Mouse (Mus musculus): ENCODE measurements around the gene Kank1. TPM values are rescaled to one million over a fixed set of nuclear protein-coding genes. Genes with fewer than 3 reads are reported as not detected.
"Not testable (repeated sequence)": the region's sequence is repeated elsewhere in the genome, so short reads cannot be mapped to it uniquely, and the experiment has no call there.

Kank1 gene
- polyA plus RNA-seq, 1 experiment from 2014 or later: 8.8 TPM

- not testable (repeated sequence) for H3K4me2 ChIP-seq; H3K9me3 ChIP-seq; H3K36me3 ChIP-seq (replicated peaks); H3K4me3 ChIP-seq (replicated peaks); H3K9ac ChIP-seq; H3K27ac ChIP-seq; H3K4me1 ChIP-seq; ATAC-seq (ENCODE audit: low FRiP score); H3K27me3 ChIP-seq
- 66% methylated on average over 4 of the region's 4 CpGs for WGBS
These were observed 239.0 kb downstream of the Kank1 start for GRCm38 (mm10) chr19:25475806-25476205.

GRCm38 (mm10) chr19:25479152-25479669 is 242.4 kb downstream of the Kank1 start:
- ATAC-seq (ENCODE audit: low FRiP score): no peak
- Histone ChIP-seq H3K4me3 (replicated peaks) (no peak overlapping the region), H3K9me3 (peaks cover 4% of the 10 kb centered on the region; the same call in 1 of the 2 replicates), H3K4me2 (no peak overlapping the region), H3K27ac (no peak overlapping the region), H3K27me3 (no peaks in the 10 kb centered on the region), H3K36me3 (replicated peaks) (no peaks in the 10 kb centered on the region), H3K4me1 (no peaks in the 10 kb centered on the region), H3K9ac (no peak overlapping the region)
- 56% methylated on average over 5 of the region's 5 CpGs for WGBS

- 89% methylated on average over 6 of the region's 6 CpGs for WGBS
These were observed 244.0 kb downstream of the Kank1 start for GRCm38 (mm10) chr19:25480820-25481219.

More at GRCm38 (mm10) chr19:25480820-25481219, 244.0 kb downstream of the Kank1 start:
- Histone ChIP-seq H3K4me2 (no peak overlapping the region), H3K27ac (no peak overlapping the region), H3K9ac (no peak overlapping the region), H3K36me3 (replicated peaks) (no peaks in the 10 kb centered on the region), H3K4me1 (no peaks in the 10 kb centered on the region), H3K27me3 (peaks cover 2% of the 10 kb centered on the region; the same call in 1 of the 2 replicates), H3K4me3 (replicated peaks) (no peak overlapping the region), H3K9me3 (peaks cover 4% of the 10 kb centered on the region; the same call in 1 of the 2 replicates)
- no peak for ATAC-seq (ENCODE audit: low FRiP score)

Other genes starting within 250 kb of the Kank1 start
- gene Dock8, start 237.4 kb upstream of the Kank1 start, polyA plus RNA-seq (2016; fragmentation: Nextera tagmentation; extraction: Ambion mirVana): 1.3 TPM in 2 replicates

Measured in forebrain, embryonic 12.5 days (tissue).